ENCODE assay signal across 8 mouse cellular contexts in the genomic region with DNA sequence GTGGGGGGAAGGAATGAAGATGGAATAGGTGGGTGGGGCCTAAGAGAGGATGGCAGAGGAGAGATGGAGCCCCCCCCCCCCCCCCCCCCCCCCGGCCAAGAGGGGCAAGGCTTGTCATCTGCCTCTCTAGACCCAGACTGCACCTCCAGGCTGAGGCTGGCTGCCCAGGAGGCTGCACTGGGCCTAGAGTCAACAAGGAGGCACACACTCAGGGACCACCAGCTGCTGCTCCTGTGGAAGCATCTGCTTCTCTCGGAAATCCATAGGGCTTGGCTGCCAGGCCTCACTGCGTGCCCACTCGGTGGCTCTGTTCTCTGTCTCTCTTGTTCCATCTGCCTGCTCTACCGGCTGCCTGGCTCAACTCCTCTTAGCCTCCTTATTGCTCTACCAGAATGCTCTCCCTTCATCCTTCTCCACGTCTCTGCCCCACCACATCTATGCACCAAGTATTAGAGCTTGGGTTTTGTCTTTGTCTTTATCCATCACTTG. TPM values are rescaled to one million over a fixed set of nuclear protein-coding genes. Genes with fewer than 3 reads are reported as not detected.
A peak's percentile ranks its signal among the peaks of the same experiment; 100 is the strongest.
DNase-seq lines count a peak whose midpoint lies in the region; ATAC-seq lines count a peak whose summit lies in the region.
"Had no signal": no experiment of that assay in that cellular context is flagged by ENCODE, and none has a peak within 500 bp of the region (broad histone marks: within the 10 kb centered on the region; RNA-seq: fewer than 3 reads in every experiment).

No protein-coding gene starts in this region.

- peaks cover 31% of the 10 kb centered on the region for H3K4me1 ChIP-seq in megakaryocyte, embryonic 14.5 days

- DNase-seq in cerebellum, adult 9-11 months = peak; percentile 93
- DNase-seq in layer of hippocampus, adult 9-10 months (ENCODE audit: low spot score) = peak; percentile 50
- DNase-seq in right cerebral cortex, postnatal 14 days = peak; percentile 59
- no peak for DNase-seq in spleen, adult 12 weeks (ENCODE audit: low spot score)

- peak overlapping the region; percentile 0 for H3K4me3 ChIP-seq in megakaryocyte, embryonic 14.5 days (replicated peaks)

- peaks cover 25% of the 10 kb centered on the region for H3K27me3 ChIP-seq in megakaryocyte, embryonic 14.5 days (replicated peaks)

- no peaks in the 10 kb centered on the region for H3K36me3 ChIP-seq in megakaryocyte, embryonic 14.5 days (replicated peaks; ENCODE audit: low read length)

- no peak for ATAC-seq in megakaryocyte, adult 5-6 weeks (ENCODE audit: poor library complexity, severe bottlenecking)
- no peak for ATAC-seq in erythroid progenitor cell, adult 5-6 weeks (replicated peaks; ENCODE audit: low FRiP score, poor library complexity, severe bottlenecking)

- no peaks in the 10 kb centered on the region for H3K9me3 ChIP-seq in megakaryocyte, embryonic 14.5 days

RNA-seq across cellular contexts. Expression of a gene that starts 38.4 kb away (rescaled TPM):
- polyA plus RNA-seq in megakaryocyte, embryonic 14.5 days (2012; ENCODE audit: insufficient read depth, low replicate concordance) = 0.13 TPM in 1 of 2 replicates, not detected in the other
- total RNA-seq in megakaryocyte, adult 5-6 weeks (2015) = not detected in 2 replicates
- not detected in 2 replicates for total RNA-seq in megakaryocyte, adult 5-6 weeks (2017)
- total RNA-seq in erythroid progenitor cell, adult 5-6 weeks (2015; ENCODE audit: low replicate concordance) = not detected in 2 replicates
- 1.2 TPM in 1 of 2 replicates, not detected in the other for total RNA-seq in erythroid progenitor cell, adult 5-6 weeks (2017; ENCODE audit: low replicate concordance)
- polyA plus RNA-seq: macrophage had no signal
